ENCODE assay signal across 8 mouse cellular contexts in the genomic region with DNA sequence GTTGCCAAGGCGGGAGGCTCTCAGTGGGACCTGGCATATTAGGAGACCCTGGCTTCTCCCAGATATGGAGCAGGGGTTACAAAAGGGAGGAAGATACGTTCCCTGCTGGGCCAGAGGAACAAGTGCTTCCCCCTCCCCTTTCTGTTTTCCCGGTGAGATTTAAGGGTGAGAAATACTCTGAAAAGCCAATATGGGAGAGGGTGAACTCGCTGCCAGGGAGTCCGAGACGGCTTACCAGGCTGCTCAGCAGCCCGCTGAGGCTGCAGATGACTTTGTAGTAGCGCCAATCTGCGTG. TPM values are rescaled to one million over a fixed set of nuclear protein-coding genes. Genes with fewer than 3 reads are reported as not detected.
DNase-seq lines count a peak whose midpoint lies in the region; ATAC-seq and TF ChIP-seq lines count a peak whose summit lies in the region.

No protein-coding gene starts in this region.

- H3K27me3 ChIP-seq in embryonic facial prominence, embryonic 15.5 days: no peaks in the 10 kb centered on the region
- H3K27me3 ChIP-seq in midbrain, postnatal 0 days (ENCODE audit: insufficient read depth, low read length): no peaks in the 10 kb centered on the region

- no peak for DNase-seq in left cerebral cortex, adult 2 months (ENCODE audit: extremely low spot score in 1 of 2, low spot score in 2 of 2)
- DNase-seq in left cerebral cortex, adult 8-10 months (ENCODE audit: low spot score in 2 of 2): no peak
- DNase-seq in induced T-regulatory cell, adult 2 months (ENCODE audit: low read depth): peak; percentile 24
- DNase-seq in midbrain, postnatal 0 days (ENCODE audit: low spot score): no peak
- DNase-seq in adrenal gland, adult 8-10 months: no peak
- DNase-seq in thymus, postnatal 10 days (ENCODE audit: low spot score in 2 of 2): no peak
- no peak for DNase-seq in cerebellum, adult 9-11 months

- TF ChIP-seq CTCF in left cerebral cortex, adult 2 months (IDR thresholded peaks at IDR 0.05): no peak
- TF ChIP-seq CTCF in midbrain, postnatal 0 days (IDR thresholded peaks at IDR 0.05): no peak

- no peaks in the 10 kb centered on the region for H3K36me3 ChIP-seq in embryonic facial prominence, embryonic 15.5 days
- no peaks in the 10 kb centered on the region for H3K36me3 ChIP-seq in midbrain, postnatal 0 days (ENCODE audit: insufficient read depth, low read length)

- intact Hi-C loops in left cerebral cortex, adult 2 months (cut with DNase I): no loop called here

- ATAC-seq in embryonic facial prominence, embryonic 15.5 days (ENCODE audit: insufficient number of reproducible peaks, low FRiP score, low TSS enrichment, low read depth): no peak
- no peak for ATAC-seq in midbrain, postnatal 0 days (ENCODE audit: low FRiP score)

- H3K27ac ChIP-seq in left cerebral cortex, adult 2 months: peak overlapping the region; percentile 91
- H3K27ac ChIP-seq in embryonic facial prominence, embryonic 15.5 days (replicated peaks): peak overlapping the region; percentile 45; the same call in 1 of the 2 replicates
- peak overlapping the region; percentile 57 for H3K27ac ChIP-seq in midbrain, postnatal 0 days (ENCODE audit: low read depth, low read length)

- peak overlapping the region; percentile 78 for H3K4me2 ChIP-seq in embryonic facial prominence, embryonic 15.5 days (replicated peaks)
- H3K4me2 ChIP-seq in midbrain, postnatal 0 days (ENCODE audit: low read depth, low read length, poor library complexity, severe bottlenecking): peak overlapping the region; percentile 46

- peaks cover 30% of the 10 kb centered on the region for H3K4me1 ChIP-seq in embryonic facial prominence, embryonic 15.5 days
- peaks cover 9% of the 10 kb centered on the region for H3K4me1 ChIP-seq in midbrain, postnatal 0 days (ENCODE audit: insufficient read depth, low read length)

- H3K9ac ChIP-seq in embryonic facial prominence, embryonic 15.5 days: peak overlapping the region; percentile 10; the same call in 1 of the 2 replicates
- H3K9ac ChIP-seq in midbrain, postnatal 0 days (replicated peaks; ENCODE audit: low read length, poor library complexity, severe bottlenecking): no peak overlapping the region; the same call in 1 of the 2 replicates

- 8% methylated on average over 9 of the region's 9 CpGs for WGBS in embryonic facial prominence, embryonic 15.5 days
- WGBS in midbrain, postnatal 0 days: 10% methylated on average over 9 of the region's 9 CpGs

- peak overlapping the region; percentile 36; the same call in 1 of the 2 replicates for H3K4me3 ChIP-seq in left cerebral cortex, adult 2 months
- H3K4me3 ChIP-seq in embryonic facial prominence, embryonic 15.5 days (replicated peaks): peak overlapping the region; percentile 40
- H3K4me3 ChIP-seq in midbrain, postnatal 0 days (ENCODE audit: low read depth, low read length): no peak overlapping the region

- H3K9me3 ChIP-seq in embryonic facial prominence, embryonic 15.5 days (replicated peaks): no peaks in the 10 kb centered on the region
- no peaks in the 10 kb centered on the region for H3K9me3 ChIP-seq in midbrain, postnatal 0 days (ENCODE audit: low read length)

RNA-seq across cellular contexts. Expression of a gene that starts 26.7 kb away (rescaled TPM):
- 1,000 to 10,000 TPM; 2,083 to 2,187 TPM for total RNA-seq in left cerebral cortex, adult 2 months (2021)
- total RNA-seq in left cerebral cortex, adult 8-10 months (2022): 1,000 to 10,000 TPM; 2,138 to 2,258 (median 2,232) TPM
- polyA plus RNA-seq in embryonic facial prominence, embryonic 15.5 days (2015; fragmentation: Nextera tagmentation; extraction: Ambion mirVana): 878 and 898 TPM in 2 replicates
- total RNA-seq in midbrain, postnatal 0 days (2014; rRNA removed): 1,303 and 1,380 TPM in 2 replicates
- polyA plus RNA-seq in midbrain, postnatal 0 days (2015; fragmentation: Nextera tagmentation; extraction: Ambion mirVana): 3,238 and 3,263 TPM in 2 replicates
- total RNA-seq in adrenal gland, adult 8-10 months (2022): 100 to 1,000 TPM; 507 to 545 (median 540) TPM

RNA-seq across cellular contexts. Expression of a gene that starts 45.8 kb away (rescaled TPM):
- total RNA-seq in left cerebral cortex, adult 2 months (2021): not detected
- total RNA-seq in left cerebral cortex, adult 8-10 months (2022): not detected
- not detected in 2 replicates for polyA plus RNA-seq in embryonic facial prominence, embryonic 15.5 days (2015; fragmentation: Nextera tagmentation; extraction: Ambion mirVana)
- not detected in 2 replicates for total RNA-seq in midbrain, postnatal 0 days (2014; rRNA removed)
- 0.27 and 0.28 TPM in 2 replicates for polyA plus RNA-seq in midbrain, postnatal 0 days (2015; fragmentation: Nextera tagmentation; extraction: Ambion mirVana)
- total RNA-seq in adrenal gland, adult 8-10 months (2022): not detected
